Mouse (Mus musculus): ENCODE measurements around the gene Abtb2. TPM values are rescaled to one million over a fixed set of nuclear protein-coding genes. Genes with fewer than 3 reads are reported as not detected.

Abtb2 gene
- polyA plus RNA-seq, 1 experiment from 2014 or later = 1.9 TPM

Other genes with a start within 250 kb of the Abtb2 start
- 0.03 TPM in 1 of 2 replicates, not detected in the other for gene Elf5, start 154.6 kb upstream of the Abtb2 start, polyA plus RNA-seq (2015; fragmentation: Nextera tagmentation; extraction: Ambion mirVana)
- gene Cat, start 81.2 kb upstream of the Abtb2 start, polyA plus RNA-seq (2015; fragmentation: Nextera tagmentation; extraction: Ambion mirVana) = 102 and 145 TPM in 2 replicates
- gene Nat10, start 195.0 kb downstream of the Abtb2 start, polyA plus RNA-seq (2015; fragmentation: Nextera tagmentation; extraction: Ambion mirVana) = 20.7 and 24.2 TPM in 2 replicates
- 134 and 178 TPM in 2 replicates for gene Caprin1, start 231.3 kb downstream of the Abtb2 start, polyA plus RNA-seq (2015; fragmentation: Nextera tagmentation; extraction: Ambion mirVana)

Measured in liver, embryonic 13.5 days (tissue).